Mouse (Mus musculus) lung, postnatal 0 days (tissue): ENCODE data around the gene Dennd2a. TPM values are rescaled to one million over a fixed set of nuclear protein-coding genes. Genes with fewer than 3 reads are reported as not detected.
A peak's percentile ranks its signal among the peaks of the same experiment; 100 is the strongest.

Source experiments
- ATAC-seq: fragments of 200-750 bp; cut with Nextera tagmentation; 2 replicates; pipeline ENCODE4 v1.8.0; 2017; ENCODE audit warnings: moderate library complexity
- DNase-seq: peaks from one replicate; pipeline ENCODE4 v3.0.0-alpha.2; 2016; ENCODE audit warnings: low spot score
- H3K27ac ChIP-seq: fragments of 300-500 bp; sonication (generic); 2 replicates; pipeline ENCODE4 v1.5.1; 2014; ENCODE audit warnings: antibody characterized with exemption, mild to moderate bottlenecking, low read length, mixed read lengths
- H3K27me3 ChIP-seq: fragments of 300-500 bp; sonication (generic); replicated peaks from 2 replicates; pipeline ENCODE4 v1.6.1; 2014; ENCODE audit warnings: low read length, mixed read lengths; ENCODE audit not compliant: insufficient read depth
- H3K36me3 ChIP-seq: fragments of 300-500 bp; sonication (generic); 2 replicates; pipeline ENCODE4 v1.6.1; 2014; ENCODE audit warnings: low read length, mixed read lengths; ENCODE audit not compliant: insufficient read depth
- H3K4me1 ChIP-seq: fragments of 300-500 bp; sonication (generic); 2 replicates; pipeline ENCODE4 v1.6.1; 2014; ENCODE audit warnings: antibody characterized with exemption, low read depth, low read length, mixed read lengths; ENCODE audit not compliant: insufficient read depth
- H3K4me2 ChIP-seq: fragments of 300-500 bp; sonication (generic); replicated peaks from 2 replicates; pipeline ENCODE4 v1.6.1; 2014; ENCODE audit warnings: low read depth, mild to moderate bottlenecking, low read length, moderate library complexity, mixed read lengths
- H3K4me3 ChIP-seq: fragments of 300-500 bp; sonication (generic); 2 replicates; pipeline ENCODE4 v1.5.1; 2014; ENCODE audit warnings: low read depth, low read length
- H3K9ac ChIP-seq: fragments of 300-500 bp; sonication (generic); replicated peaks from 2 replicates; pipeline ENCODE4 v1.6.1; 2014; ENCODE audit warnings: low read depth, mild to moderate bottlenecking
- H3K9me3 ChIP-seq: fragments of 300-500 bp; sonication (generic); 2 replicates; pipeline ENCODE4 v1.6.1; 2016; ENCODE audit warnings: low read length, mixed read lengths
- CTCF ChIP-seq: IDR thresholded peaks from 2 replicates; pipeline ENCODE4 v1.5.1; 2016; ENCODE audit warnings: antibody characterized with exemption, mild to moderate bottlenecking
- EP300 ChIP-seq: IDR thresholded peaks from 2 replicates; pipeline ENCODE4 v1.6.1; 2016; ENCODE audit warnings: antibody characterized with exemption, mild to moderate bottlenecking, control low read depth
- WGBS: fragments of 180-500 bp; shearing (Covaris S2); extraction: QIAGEN DNeasy Blood & Tissue Kit; methylation state at CpG from one replicate; pipeline ENCODE4 v1.1.7; 2014; 5-methylcytosine and 5-hydroxymethylcytosine counted together
- polyA plus RNA-seq: library from polyadenylated mRNA; unstranded; fragments of >200 nt; fragmentation: Nextera tagmentation; extraction: Ambion mirVana; gene quantifications from 2 replicates; pipeline ENCODE4 v1.2.1, GENCODE M21; 2015

The Dennd2a gene
- polyA plus RNA-seq, 1 experiment from 2014 or later, result 13.8 TPM

DNA sequence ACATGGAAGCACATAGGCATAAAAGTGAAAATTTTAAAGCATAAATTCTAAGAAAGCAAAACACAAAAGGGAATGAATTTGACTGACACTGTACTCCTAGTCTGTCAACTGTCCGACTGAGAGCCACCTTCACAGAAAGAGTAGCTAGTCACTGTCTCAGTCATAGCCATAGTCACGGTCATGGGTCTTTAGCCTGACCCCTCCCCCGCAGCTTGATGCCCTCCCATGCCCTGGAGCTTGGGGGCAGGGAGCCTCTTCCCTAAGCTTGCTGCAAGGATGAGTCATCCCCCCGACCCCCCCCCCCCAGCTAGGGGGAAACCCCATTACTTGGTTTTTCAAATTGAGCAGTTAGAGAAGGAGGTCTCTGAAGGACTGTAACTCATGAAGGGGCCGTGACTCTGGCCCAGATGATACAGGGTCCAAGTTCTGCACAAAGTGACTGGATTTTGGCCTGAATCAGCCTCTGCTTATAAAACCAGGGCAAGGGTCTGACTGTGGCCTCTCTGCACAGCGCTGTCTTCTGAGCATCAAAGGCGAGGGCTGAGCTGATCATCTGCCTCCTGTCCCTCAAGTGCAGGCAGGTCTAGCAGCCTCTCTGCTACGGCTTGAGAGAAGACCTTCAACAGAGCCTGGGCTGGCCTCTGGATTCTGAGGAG is 5.6 kb downstream of the Dennd2a start:
- Histone ChIP-seq H3K9ac (no peak overlapping the region), H3K36me3 (no peaks in the 10 kb centered on the region), H3K4me3 (no peak overlapping the region), H3K27ac (no peak overlapping the region), H3K27me3 (no peaks in the 10 kb centered on the region), H3K9me3 (no peaks in the 10 kb centered on the region), H3K4me1 (peaks cover 3% of the 10 kb centered on the region), H3K4me2 (no peak overlapping the region)
- TF ChIP-seq EP300, result no peak
- no peak for TF ChIP-seq CTCF
- ATAC-seq, result no peak
- no peak for DNase-seq
- 63% methylated on average over 8 of the region's 8 CpGs for WGBS

DNA sequence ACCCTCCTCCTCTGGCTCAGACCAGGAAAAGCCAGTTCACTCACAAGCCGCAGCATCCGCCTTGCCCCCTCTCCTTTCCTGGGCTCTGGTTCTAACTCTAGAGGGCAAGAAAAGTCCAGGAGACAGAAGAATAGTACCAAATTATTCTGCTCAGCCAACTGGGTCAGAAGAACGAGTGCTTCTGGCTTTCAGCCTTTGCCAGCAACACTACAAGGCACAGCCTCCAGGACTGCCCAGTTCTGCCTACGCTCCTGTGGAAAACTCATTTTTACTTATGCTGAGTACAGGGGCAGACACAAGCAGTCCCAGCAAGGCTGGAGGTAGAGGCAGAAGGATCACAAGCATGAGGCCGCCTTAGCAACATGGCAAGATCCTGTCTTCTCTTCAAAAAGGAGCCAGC is 9.6 kb downstream of the Dennd2a start:
- no peak for TF ChIP-seq CTCF
- TF ChIP-seq EP300, result no peak
- WGBS, result 63% methylated on average over 5 of the region's 5 CpGs
- Histone ChIP-seq H3K9ac (no peak overlapping the region), H3K36me3 (no peaks in the 10 kb centered on the region), H3K9me3 (no peaks in the 10 kb centered on the region), H3K27ac (no peak overlapping the region), H3K27me3 (no peaks in the 10 kb centered on the region), H3K4me1 (peaks cover 1% of the 10 kb centered on the region), H3K4me2 (no peak overlapping the region), H3K4me3 (no peak overlapping the region)
- DNase-seq (no peak), ATAC-seq (no peak)

DNA sequence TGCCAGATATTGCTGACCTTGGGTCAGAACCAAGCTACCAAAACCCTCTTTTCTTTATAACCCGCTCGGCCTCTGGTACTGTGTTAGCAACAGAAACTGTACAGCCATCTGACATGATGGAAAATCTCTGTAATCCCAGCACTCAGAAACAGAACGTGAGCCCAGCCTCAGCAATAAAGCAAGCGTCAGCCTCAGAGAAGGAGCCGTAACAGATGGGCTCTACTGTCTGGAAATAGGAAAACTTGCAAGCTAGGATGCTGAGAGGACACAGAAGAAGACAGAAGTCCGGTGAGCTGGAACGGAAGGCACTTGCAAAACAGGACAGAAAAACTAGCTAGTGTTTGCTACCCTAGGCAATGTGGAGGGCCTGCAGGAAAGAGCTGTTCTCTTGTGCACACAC is 12.2 kb downstream of the Dennd2a start:
- TF ChIP-seq EP300, result no peak
- TF ChIP-seq CTCF, result no peak
- H3K4me2 ChIP-seq, result no peak overlapping the region
- no peaks in the 10 kb centered on the region for H3K9me3 ChIP-seq
- no peak overlapping the region for H3K4me3 ChIP-seq
- H3K4me1 ChIP-seq, result peaks cover 9% of the 10 kb centered on the region
- 91% methylated on average over 7 of the region's 7 CpGs for WGBS
- H3K27ac ChIP-seq, result no peak overlapping the region
- H3K36me3 ChIP-seq, result no peaks in the 10 kb centered on the region
- DNase-seq (no peak), ATAC-seq (no peak)
- no peaks in the 10 kb centered on the region for H3K27me3 ChIP-seq
- H3K9ac ChIP-seq, result no peak overlapping the region

GRCm38 (mm10) chr6:39543769-39544420 is 13.8 kb downstream of the Dennd2a start:
- 50% methylated on average over 15 of the region's 15 CpGs for WGBS
- DNase-seq, result peak; percentile 66
- peak overlapping the region; percentile 73 for H3K27ac ChIP-seq
- TF ChIP-seq EP300 (peak; percentile 25; the same call in 1 of the 2 replicates), CTCF (no peak)
- H3K4me1 ChIP-seq, result peaks cover 14% of the 10 kb centered on the region
- H3K9me3 ChIP-seq, result no peaks in the 10 kb centered on the region
- H3K4me3 ChIP-seq, result no peak overlapping the region
- no peaks in the 10 kb centered on the region for H3K36me3 ChIP-seq
- no peak overlapping the region for H3K9ac ChIP-seq
- H3K4me2 ChIP-seq, result peak overlapping the region; percentile 22; the same call in 1 of the 2 replicates
- H3K27me3 ChIP-seq, result no peaks in the 10 kb centered on the region
- peak; percentile 25 for ATAC-seq

DNA sequence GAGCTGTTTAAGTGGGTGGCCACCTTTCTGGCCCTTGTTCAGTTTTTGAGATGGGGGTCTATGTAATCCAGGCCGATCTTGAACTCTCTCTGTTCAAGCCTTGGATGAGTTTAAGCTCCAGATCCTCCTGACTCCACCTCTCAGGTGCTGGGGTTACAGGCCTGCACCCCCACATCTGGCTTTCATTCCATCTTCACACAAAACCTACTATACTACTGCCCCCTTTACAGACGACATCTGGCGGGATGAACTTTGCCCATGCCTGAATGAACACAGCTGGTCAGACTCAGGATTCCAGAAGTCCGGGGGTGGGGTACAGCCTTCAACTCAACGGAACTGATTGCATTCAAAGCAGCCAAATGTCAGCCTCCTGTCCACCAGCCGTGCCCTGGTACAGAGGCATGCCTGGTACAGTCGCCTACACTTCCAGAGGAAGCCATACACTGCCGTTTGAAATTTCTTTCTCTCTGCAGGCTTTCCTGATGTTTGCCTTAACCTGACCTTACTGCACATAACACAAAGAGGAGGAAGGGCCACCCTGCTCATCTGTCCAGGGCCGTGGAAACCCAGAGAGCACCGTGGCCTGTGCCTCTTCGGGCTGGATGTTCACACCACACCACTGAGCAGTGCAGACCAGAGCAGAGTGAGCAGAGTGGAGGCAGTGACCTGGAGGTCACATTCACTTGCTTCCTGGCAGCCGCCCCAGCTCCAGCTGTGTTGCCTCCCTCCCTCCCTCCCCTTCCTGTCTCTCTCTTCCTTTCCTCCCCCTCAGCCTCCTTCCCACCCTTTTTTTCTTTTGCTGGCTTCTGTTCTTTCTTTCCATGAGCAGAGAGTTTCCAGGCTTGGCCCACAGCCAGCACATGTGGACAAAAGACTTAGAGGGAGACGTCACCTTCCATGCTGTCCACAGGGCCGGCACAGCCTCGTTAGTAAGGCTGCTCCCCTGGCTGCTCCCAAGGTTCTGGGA is 14.8 kb downstream of the Dennd2a start:
- ATAC-seq (peak; percentile 81), DNase-seq (peak; percentile 93)
- no peak overlapping the region; the same call in 1 of the 2 replicates for H3K4me2 ChIP-seq
- WGBS, result 18% methylated on average over 15 of the region's 15 CpGs
- H3K27me3 ChIP-seq, result no peaks in the 10 kb centered on the region
- H3K36me3 ChIP-seq, result no peaks in the 10 kb centered on the region
- TF ChIP-seq CTCF, result no peak
- peak; percentile 26; the same call in 1 of the 2 replicates for TF ChIP-seq EP300
- no peaks in the 10 kb centered on the region for H3K9me3 ChIP-seq
- peaks cover 14% of the 10 kb centered on the region for H3K4me1 ChIP-seq
- H3K4me3 ChIP-seq, result no peak overlapping the region
- H3K27ac ChIP-seq, result peak overlapping the region; percentile 73
- H3K9ac ChIP-seq, result no peak overlapping the region

DNA sequence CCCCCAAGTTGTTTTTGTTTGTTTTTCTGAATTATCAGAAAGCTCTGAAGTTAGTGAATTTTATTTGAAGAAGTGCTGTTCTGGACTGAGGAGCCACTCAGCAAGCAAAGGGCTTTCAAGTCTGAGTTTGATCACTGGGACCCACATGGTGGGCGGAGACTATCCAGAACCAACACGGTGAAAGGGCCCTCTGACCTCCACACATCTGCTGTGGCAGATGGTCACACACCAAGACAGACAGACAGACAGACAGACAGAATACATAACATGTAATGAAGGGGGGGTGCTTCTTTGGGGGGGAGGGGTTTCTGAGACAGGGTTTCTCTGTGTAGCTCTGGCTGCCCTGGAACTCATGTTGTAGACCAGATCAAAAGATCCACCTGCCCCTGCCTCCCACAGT is 17.1 kb downstream of the Dennd2a start:
- Histone ChIP-seq H3K4me3 (no peak overlapping the region), H3K9me3 (no peaks in the 10 kb centered on the region), H3K4me1 (peaks cover 14% of the 10 kb centered on the region), H3K36me3 (no peaks in the 10 kb centered on the region), H3K27me3 (no peaks in the 10 kb centered on the region), H3K4me2 (no peak overlapping the region), H3K27ac (no peak overlapping the region), H3K9ac (no peak overlapping the region)
- no peak for ATAC-seq
- TF ChIP-seq CTCF (no peak), EP300 (no peak)
- no peak for DNase-seq
- whole genome bisulfite sequencing, result 43% methylated on average over 2 of the region's 2 CpGs
